ENCODE assay signal across 8 mouse cellular contexts in the genomic region with DNA sequence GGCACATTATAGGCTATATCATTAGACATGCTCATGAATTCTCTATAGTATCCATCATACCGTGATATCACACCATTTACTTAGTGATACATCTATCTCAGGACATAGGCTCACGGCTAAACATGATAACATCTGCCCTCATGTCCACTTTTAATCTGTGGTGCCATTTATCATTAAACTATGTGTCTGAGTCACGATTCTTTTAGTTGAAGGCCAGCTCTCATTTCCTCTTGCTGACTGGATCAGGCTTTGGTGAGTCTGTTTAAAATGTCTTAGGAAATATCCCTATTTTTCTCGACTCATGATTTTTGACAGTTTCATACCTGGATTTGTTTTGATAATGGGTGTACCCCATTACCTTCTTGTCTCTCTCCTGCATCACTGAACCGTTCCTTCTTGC. TPM values are rescaled to one million over a fixed set of nuclear protein-coding genes. Genes with fewer than 3 reads are reported as not detected.
DNase-seq lines count a peak whose midpoint lies in the region; ATAC-seq and TF ChIP-seq lines count a peak whose summit lies in the region.

A gene (plus strand): TSS at position 205 of the 400 bp plus-strand sequence.

- H3K36me3 ChIP-seq in spleen, adult 2 months (ENCODE audit: control insufficient read depth, insufficient read depth, low read length), result no peaks in the 10 kb centered on the region
- no peaks in the 10 kb centered on the region for H3K36me3 ChIP-seq in forebrain, embryonic 11.5 days (ENCODE audit: control insufficient read depth, insufficient read depth, low read length)
- H3K36me3 ChIP-seq in limb, embryonic 15.5 days, result no peaks in the 10 kb centered on the region
- no peaks in the 10 kb centered on the region for H3K36me3 ChIP-seq in stomach, postnatal 0 days (ENCODE audit: control insufficient read depth, insufficient read depth, low read length)

- no peak within 1 kb of the TSS for H3K4me2 ChIP-seq in forebrain, embryonic 11.5 days (ENCODE audit: low read depth, low read length, severe bottlenecking)
- no peak within 1 kb of the TSS for H3K4me2 ChIP-seq in limb, embryonic 15.5 days
- H3K4me2 ChIP-seq in stomach, postnatal 0 days (replicated peaks; ENCODE audit: low read depth), result no peak within 1 kb of the TSS

- H3K27me3 ChIP-seq in spleen, adult 2 months (ENCODE audit: control insufficient read depth, insufficient read depth, low read length), result no peaks in the 10 kb centered on the region
- H3K27me3 ChIP-seq in forebrain, embryonic 11.5 days (ENCODE audit: control insufficient read depth, insufficient read depth, low read length), result no peaks in the 10 kb centered on the region
- no peaks in the 10 kb centered on the region for H3K27me3 ChIP-seq in limb, embryonic 15.5 days
- no peaks in the 10 kb centered on the region for H3K27me3 ChIP-seq in stomach, postnatal 0 days (ENCODE audit: control insufficient read depth, insufficient read depth, low read length)

- H3K27ac ChIP-seq in spleen, adult 2 months (ENCODE audit: insufficient read depth, low read length), result peak within 1 kb of the TSS; percentile 29; the same call in 1 of the 2 replicates
- no peak within 1 kb of the TSS for H3K27ac ChIP-seq in forebrain, embryonic 11.5 days (ENCODE audit: low read depth, low read length)
- H3K27ac ChIP-seq in limb, embryonic 15.5 days, result no peak within 1 kb of the TSS
- no peak within 1 kb of the TSS for H3K27ac ChIP-seq in stomach, postnatal 0 days (replicated peaks)

- TF ChIP-seq CTCF in spleen, adult 2 months (IDR thresholded peaks at IDR 0.05; ENCODE audit: extremely low read depth, insufficient read depth, insufficient read length, insufficient replicate concordance), result no peak
- no peak for TF ChIP-seq CTCF in stomach, postnatal 0 days (IDR thresholded peaks at IDR 0.05; ENCODE audit: low read depth)

- TF ChIP-seq EP300 in stomach, postnatal 0 days (optimal IDR thresholded peaks at IDR 0.05), result no peak

- H3K4me1 ChIP-seq in spleen, adult 2 months (ENCODE audit: control insufficient read depth, insufficient read depth, insufficient read length), result peaks cover 20% of the 10 kb centered on the region
- H3K4me1 ChIP-seq in forebrain, embryonic 11.5 days (replicated peaks; ENCODE audit: control insufficient read depth, insufficient read depth, low read length), result peaks cover 3% of the 10 kb centered on the region; the same call in 1 of the 2 replicates
- H3K4me1 ChIP-seq in limb, embryonic 15.5 days, result peaks cover 16% of the 10 kb centered on the region
- H3K4me1 ChIP-seq in stomach, postnatal 0 days (replicated peaks; ENCODE audit: control insufficient read depth, insufficient read depth), result peaks cover 4% of the 10 kb centered on the region

- no peak within 1 kb of the TSS for H3K9ac ChIP-seq in forebrain, embryonic 11.5 days (ENCODE audit: low read length)
- no peak within 1 kb of the TSS for H3K9ac ChIP-seq in limb, embryonic 15.5 days
- H3K9ac ChIP-seq in stomach, postnatal 0 days (ENCODE audit: low read length), result no peak within 1 kb of the TSS

- no peak for ATAC-seq in forebrain, embryonic 11.5 days (replicated peaks; ENCODE audit: low FRiP score)
- no peak for ATAC-seq in limb, embryonic 15.5 days (ENCODE audit: insufficient number of reproducible peaks, low FRiP score, low TSS enrichment, low read depth)
- ATAC-seq in stomach, postnatal 0 days (ENCODE audit: low FRiP score, low TSS enrichment), result no peak

- H3K9me3 ChIP-seq in forebrain, embryonic 11.5 days (ENCODE audit: control insufficient read depth, low read length), result no peaks in the 10 kb centered on the region
- no peaks in the 10 kb centered on the region for H3K9me3 ChIP-seq in limb, embryonic 15.5 days
- no peaks in the 10 kb centered on the region for H3K9me3 ChIP-seq in stomach, postnatal 0 days (ENCODE audit: control insufficient read depth, low read length)

- DNase-seq in spleen, adult 2 months (ENCODE audit: low read depth in 1 of 2, low spot score in 2 of 2), result no peak
- no peak for DNase-seq in spleen, postnatal 36 days (ENCODE audit: low spot score in 2 of 2)
- DNase-seq in forebrain, embryonic 11.5 days (ENCODE audit: low spot score), result no peak
- DNase-seq in heart, postnatal 4 days, result no peak
- DNase-seq in stomach, postnatal 0 days (ENCODE audit: low spot score), result no peak
- no peak for DNase-seq in embryo, embryonic 11 days
- no peak for DNase-seq in lung, adult 18-20 months

- H3K4me3 ChIP-seq in spleen, adult 2 months (ENCODE audit: extremely low read depth, insufficient read depth, insufficient read length), result no peak within 1 kb of the TSS
- H3K4me3 ChIP-seq in forebrain, embryonic 11.5 days (ENCODE audit: low read depth, low read length), result no peak within 1 kb of the TSS
- H3K4me3 ChIP-seq in limb, embryonic 15.5 days, result no peak within 1 kb of the TSS
- no peak within 1 kb of the TSS for H3K4me3 ChIP-seq in stomach, postnatal 0 days (ENCODE audit: low read depth, low read length)

- no peak for TF ChIP-seq POLR2A in spleen, adult 2 months (IDR thresholded peaks at IDR 0.05; ENCODE audit: low read depth, low read length)

- 68% methylated on average over 5 of the region's 5 CpGs for WGBS in spleen, adult 2 months
- WGBS in forebrain, embryonic 11.5 days, result 84% methylated on average over 5 of the region's 5 CpGs
- WGBS in limb, embryonic 15.5 days, result 79% methylated on average over 5 of the region's 5 CpGs
- WGBS in stomach, postnatal 0 days, result 56% methylated on average over 5 of the region's 5 CpGs

RNA-seq across cellular contexts. Expression of the gene that starts here (rescaled TPM):
- 5.0 TPM in 2 replicates for polyA plus RNA-seq in spleen, adult 2 months (2012; rRNA removed)
- 28.9 and 30.4 TPM in 2 replicates for polyA plus RNA-seq in forebrain, embryonic 11.5 days (2014; fragmentation: Nextera tagmentation; extraction: Ambion mirVana)
- total RNA-seq in heart, postnatal 4 days (2021), result 10 to 100 TPM; 37.1 to 38.5 TPM
- 45.1 and 51.0 TPM in 2 replicates for polyA plus RNA-seq in limb, embryonic 15.5 days (2015; fragmentation: Nextera tagmentation; extraction: Ambion mirVana)
- polyA plus RNA-seq in stomach, postnatal 0 days (2015; fragmentation: Nextera tagmentation; extraction: Ambion mirVana), result 18.8 and 19.2 TPM in 2 replicates
